ENCODE assay signal across 1 mouse cellular context in the genomic region with DNA sequence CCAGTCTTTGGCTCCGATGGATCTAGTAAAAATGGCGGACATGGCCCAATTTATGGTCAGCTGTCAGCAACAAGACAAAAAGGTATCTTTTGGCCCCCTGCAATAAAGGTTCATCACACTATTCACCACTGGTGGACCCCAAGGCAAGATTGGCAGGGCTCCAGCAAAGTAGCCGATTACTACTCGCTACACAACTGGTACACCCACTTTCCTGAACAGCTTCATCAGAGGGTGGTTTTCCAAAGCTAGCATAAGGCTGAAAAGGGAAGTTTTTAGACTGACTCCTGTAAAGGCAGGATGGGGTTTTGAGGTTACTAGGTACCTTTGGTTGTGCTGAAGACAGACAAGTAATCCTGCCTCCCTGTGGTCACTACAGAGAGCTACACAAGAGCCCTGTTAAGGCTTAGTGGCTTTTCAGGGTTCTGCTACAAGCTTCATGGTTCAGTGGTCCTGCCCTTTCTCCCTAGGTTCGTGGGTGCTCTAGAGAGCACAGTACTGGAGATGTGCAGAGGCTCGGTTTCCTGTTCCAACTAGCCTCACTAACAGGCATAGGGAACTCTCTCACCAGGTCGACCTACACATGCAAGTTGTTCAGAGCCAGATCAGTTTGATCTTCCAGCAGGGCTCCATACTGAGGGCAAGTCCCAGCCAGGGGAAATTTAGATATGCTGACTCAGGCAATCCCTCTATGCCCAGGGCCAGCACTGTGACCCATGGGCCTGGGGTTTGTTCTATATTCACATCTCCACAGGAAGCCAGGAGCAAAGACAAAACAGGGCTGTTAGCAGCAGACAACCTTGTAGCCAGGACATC.
TF ChIP-seq lines count a peak whose summit lies in the region.

No protein-coding gene starts in this region.

TF ChIP-seq in CH12.LX, 34 proteins besides CTCF, POLR2A, EP300 and RAD21:
- TF ChIP-seq MAZ (IDR thresholded peaks at IDR 0.05; ENCODE audit: low read depth, low read length) (0 out of 2 replicates have a peak, but pooled peaks have one; percentile 24), POLR2AphosphoS2 (IDR thresholded peaks at IDR 0.05; ENCODE audit: low read depth, low read length) (peak; percentile 39), UBTF (IDR thresholded peaks at IDR 0.05; ENCODE audit: low read depth, low read length) (no peak), MYC (IDR thresholded peaks at IDR 0.05; ENCODE audit: low read depth, low read length) (no peak), CHD1 (IDR thresholded peaks at IDR 0.05; ENCODE audit: low read depth, low read length) (no peak), USF1 (IDR thresholded peaks at IDR 0.05; ENCODE audit: low read depth, low read length) (no peak), RCOR1 (conservative IDR thresholded peaks at IDR 0.05; ENCODE audit: low read depth, low read length) (no peak), BHLHE40 (IDR thresholded peaks at IDR 0.05; ENCODE audit: low read depth, low read length) (no peak), SMC3 (IDR thresholded peaks at IDR 0.05; ENCODE audit: low read depth, low read length) (peak; percentile 67), JUN (IDR thresholded peaks at IDR 0.05; ENCODE audit: insufficient read depth, low read depth, low read length) (no peak), MAFK (IDR thresholded peaks at IDR 0.05; ENCODE audit: insufficient replicate concordance, low read length) (peak; percentile 85; the same call in 1 of the 2 replicates), ZMIZ1 (IDR thresholded peaks at IDR 0.05; ENCODE audit: low read depth, low read length) (0 out of 2 replicates have a peak, but pooled peaks have one; percentile 6), E2F4 (IDR thresholded peaks at IDR 0.05; ENCODE audit: insufficient replicate concordance, low read depth, low read length) (no peak), CHD2 (IDR thresholded peaks at IDR 0.05; ENCODE audit: low read length) (no peak)
